Mouse (Mus musculus): ENCODE results near the gene Klhl10.

Klhl10 gene

DNA sequence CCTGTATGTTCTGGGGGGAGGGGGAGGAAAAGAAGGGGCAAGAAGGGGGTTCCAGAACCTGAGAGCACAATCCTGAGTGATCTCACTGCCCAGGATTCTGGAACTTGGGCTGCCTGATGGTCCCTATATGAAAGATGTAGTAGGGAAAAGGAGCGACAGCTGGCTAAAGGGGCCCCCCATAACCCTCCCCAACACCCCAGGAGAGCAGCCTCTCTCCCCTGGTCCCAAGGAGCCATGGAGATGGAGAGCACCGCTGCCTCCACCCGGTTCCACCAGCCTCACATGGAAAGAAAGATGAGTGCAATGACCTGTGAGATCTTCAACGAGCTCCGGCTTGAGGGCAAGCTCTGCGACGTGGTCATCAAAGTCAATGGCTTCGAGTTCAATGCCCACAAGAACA is at the start of gene Klhl10, which contains the start of gene Nt5c3b:
Klhl10 (plus strand) TSS at position 121 of the 400 bp plus-strand sequence.
Nt5c3b (minus strand) TSS at position 12 of the 400 bp plus-strand sequence.
- no peak for DNase-seq (ENCODE audit: low spot score)

DNA sequence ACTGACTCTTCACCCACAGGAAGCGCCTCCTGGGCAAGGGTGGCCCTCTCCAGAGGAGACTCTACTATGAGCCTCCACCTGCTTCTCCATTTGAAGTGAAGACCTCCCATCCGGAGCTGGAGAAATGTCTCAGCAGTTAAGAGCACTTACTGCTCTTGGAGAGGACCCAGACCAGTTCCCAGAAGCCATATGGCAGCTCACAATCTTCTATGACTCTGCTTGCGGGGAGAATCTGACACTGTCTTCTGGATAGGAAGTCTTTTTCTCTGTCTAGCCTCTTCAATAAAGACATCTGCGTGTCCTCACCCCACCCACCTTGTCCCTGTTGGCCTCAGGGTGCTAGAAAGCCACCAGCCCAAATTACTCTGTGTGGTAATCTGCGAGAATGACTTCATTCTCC is 48.8 kb upstream of the Klhl10 start:
- no peak for DNase-seq (ENCODE audit: low spot score)

DNA sequence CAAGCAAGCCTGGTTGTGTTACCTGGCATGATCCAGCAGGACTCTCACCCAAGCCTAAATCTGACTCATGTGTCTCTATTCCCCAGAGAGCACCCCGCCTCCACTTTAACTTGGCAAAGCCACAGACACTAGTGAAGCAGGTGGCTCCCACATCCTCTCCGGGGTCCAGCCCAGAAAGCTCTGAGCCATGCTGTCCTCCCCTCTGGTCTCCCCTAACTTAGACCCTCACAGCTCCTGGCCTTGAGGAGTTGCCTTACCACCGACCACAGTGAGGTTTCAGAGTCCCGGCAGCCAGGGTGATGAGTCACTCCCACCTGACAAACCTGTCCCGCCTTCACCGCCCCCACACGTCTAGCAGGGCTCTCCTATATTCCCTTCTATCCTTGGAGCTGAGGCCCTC is 48.0 kb upstream of the Klhl10 start:
- DNase-seq (ENCODE audit: low spot score) = no peak

DNA sequence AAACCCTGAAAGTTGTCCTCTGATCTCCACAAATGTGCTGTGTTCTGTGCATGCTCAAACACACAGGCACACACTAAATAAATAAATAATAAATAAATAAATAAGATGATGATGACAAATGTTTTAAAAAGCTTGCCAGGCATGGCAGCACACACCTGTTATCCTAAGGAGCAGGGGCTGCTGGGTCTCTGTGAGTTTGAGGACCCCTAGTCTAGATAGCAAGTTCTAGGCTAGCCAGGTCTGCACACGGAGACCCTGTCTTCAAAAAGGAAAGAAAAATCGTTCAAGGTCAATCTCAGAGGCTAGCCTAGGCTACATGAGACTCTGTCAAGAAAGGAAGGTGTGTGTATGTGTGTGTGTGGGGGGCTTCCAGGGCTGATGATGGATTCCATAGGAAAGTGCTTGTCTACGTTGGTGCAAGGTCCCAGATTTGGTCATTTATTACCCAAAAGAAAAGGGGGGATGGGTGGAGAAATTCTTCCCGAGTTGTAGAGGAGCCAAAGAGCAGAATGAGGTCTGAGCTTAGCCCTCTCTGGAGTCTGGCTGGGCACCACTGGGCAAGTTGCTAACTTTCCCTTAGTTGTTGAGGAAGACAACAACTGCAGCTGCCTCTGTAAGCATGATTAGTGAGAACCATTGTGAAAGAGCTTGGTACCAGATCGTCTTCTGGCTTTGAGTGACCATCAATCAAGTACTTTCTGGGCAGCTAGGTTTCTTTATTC is 47.2 kb upstream of the Klhl10 start:
- DNase-seq (ENCODE audit: low spot score) = no peak

GRCm38 (mm10) chr11:100395200-100395599 is 46.5 kb upstream of the Klhl10 start:
- DNase-seq (ENCODE audit: low spot score) = peak; percentile 87

- peak; percentile 65 for DNase-seq (ENCODE audit: low spot score)
Observed at GRCm38 (mm10) chr11:100395861-100396631, 45.7 kb upstream of the Klhl10 start.

DNA sequence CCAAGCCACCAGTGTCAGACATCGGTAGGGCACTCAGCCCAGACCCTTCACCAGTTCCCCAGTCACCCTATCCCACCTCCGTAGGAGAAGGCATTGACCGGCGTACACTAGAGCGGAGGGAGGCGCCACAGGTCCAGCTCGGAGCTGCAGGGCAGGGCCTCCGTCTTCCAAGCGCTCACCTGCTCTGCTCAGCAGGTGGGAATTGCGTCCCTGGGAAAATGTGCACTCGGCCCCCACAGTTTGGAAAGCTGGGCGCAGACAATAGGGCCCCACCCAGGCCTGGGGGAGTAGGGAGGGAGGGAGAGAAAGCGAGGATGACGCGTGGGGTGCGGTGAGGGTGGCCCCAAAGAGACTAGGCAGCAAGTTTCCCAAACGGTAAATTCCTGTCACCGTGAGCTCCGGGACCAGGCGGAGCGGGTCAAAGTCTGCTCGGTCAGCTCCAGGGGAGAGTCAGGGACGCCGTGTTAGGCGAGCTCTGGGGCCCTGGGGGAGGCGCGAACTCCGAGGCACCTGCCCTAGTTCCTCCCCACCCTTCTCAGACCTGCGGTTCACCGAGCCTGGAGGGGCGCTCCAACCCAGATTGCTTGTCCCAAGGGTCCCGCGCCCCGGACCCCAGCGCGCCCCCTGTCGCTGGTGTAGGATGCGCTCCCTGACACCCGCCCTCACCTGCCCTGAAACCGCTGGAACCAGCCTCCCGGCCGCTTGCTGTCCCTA is 44.7 kb upstream of the Klhl10 start:
- no peak for DNase-seq (ENCODE audit: low spot score)

DNA sequence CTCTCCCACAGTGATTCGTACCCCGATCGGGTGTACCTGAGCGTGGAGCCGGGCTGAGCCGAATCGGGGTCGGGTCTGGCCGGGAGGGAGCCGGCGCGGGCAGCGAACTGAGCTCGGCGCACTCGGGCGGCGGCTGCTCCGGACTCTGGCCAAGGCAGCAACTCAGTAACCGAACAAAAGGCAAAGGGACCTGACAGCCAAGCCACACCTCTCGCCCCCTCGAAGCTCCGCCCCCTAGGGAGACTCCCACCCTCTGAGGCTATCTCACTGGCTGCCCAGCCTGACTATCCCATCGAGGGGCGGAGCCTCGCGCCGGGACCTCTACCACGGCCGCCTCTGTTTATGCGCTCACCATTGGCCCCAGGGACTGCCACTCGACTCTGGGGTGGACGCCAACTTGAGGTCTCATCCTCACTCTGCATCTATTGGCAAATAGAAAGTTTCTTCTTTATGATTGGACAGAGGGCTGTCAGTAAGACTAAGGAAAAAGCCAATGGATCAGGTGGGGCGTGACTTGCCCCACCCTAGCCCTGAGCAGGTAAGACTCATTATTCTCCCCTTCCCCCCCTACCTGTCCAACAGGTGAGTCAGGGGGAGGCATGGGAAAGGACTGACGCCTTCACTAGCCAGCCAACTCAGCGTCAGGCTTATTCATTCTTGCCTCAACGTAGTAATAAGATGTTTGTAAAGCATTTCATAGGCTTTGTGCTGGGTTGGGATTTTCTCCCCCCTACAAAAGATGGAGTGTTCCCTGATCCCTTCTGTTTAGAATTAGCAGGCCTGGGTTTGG is 43.9 kb upstream of the Klhl10 start, which contains the start of gene Jup:
Jup (minus strand) TSS at position 164 of the 790 bp plus-strand sequence.
- DNase-seq (ENCODE audit: low spot score) = peak; percentile 100

DNA sequence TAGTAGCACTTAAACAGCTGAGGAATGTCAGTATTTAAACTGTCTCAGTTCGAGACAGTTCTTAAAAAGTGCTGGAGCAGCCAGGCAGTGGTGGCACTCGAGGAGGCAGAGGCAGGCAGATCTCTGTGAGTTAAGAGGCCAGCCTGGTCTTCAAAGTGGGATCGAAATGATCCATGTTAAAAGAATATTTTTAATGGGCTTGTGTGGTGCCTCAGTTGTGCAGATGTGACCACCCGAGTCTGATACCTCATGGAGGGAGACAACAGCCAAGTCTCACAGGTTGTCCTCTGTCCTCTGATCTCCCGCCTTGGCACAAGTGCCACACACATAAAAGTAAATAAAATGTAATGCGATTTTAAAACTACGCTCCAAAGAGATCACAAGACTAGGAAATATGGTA is 43.2 kb upstream of the Klhl10 start:
- no peak for DNase-seq (ENCODE audit: low spot score)

- no peak for DNase-seq (ENCODE audit: low spot score)
Observed at GRCm38 (mm10) chr11:100399320-100399719, 42.4 kb upstream of the Klhl10 start.

GRCm38 (mm10) chr11:100399727-100400538 is 41.8 kb upstream of the Klhl10 start:
- DNase-seq (ENCODE audit: low spot score) = no peak

- no peak for DNase-seq (ENCODE audit: low spot score)
Observed at GRCm38 (mm10) chr11:100400842-100401241, 40.9 kb upstream of the Klhl10 start.

GRCm38 (mm10) chr11:100402240-100402639 is 39.5 kb upstream of the Klhl10 start:
- DNase-seq (ENCODE audit: low spot score) = no peak

GRCm38 (mm10) chr11:100402682-100403081 is 39.0 kb upstream of the Klhl10 start:
- peak; percentile 68 for DNase-seq (ENCODE audit: low spot score)

DNA sequence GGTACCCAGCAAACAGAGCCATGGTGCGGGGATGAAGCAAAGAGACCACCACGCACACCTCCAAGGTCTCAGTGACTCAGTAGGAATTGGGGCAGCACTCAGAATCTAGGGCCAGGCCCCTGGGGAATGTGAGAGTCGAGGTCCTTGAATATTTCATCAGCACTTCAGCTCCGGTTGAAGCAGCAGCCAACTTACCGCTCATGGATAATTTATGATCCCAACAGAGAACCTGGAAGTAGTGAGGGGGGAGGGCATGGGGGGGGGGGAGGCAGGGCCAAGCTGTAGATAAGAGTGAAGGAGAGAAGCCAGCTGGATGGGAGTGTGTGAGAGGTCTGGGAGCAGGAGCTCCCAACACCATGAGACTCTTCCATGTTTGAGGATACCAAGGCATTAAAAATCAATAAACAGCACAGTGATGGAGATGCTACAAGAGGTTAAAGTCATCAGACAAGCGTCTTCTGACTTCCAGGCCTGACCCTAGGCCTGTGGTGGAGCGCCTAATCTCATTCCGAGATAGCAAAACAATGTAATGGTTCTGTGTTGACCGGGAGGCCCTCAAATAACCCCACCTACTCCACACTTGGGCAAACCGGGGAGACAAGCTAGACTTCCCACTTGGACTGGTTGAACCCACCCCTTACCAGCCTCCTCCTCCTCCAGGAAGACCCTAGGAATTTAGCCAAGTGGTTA is 38.1 kb upstream of the Klhl10 start:
- DNase-seq (ENCODE audit: low spot score) = no peak

DNA sequence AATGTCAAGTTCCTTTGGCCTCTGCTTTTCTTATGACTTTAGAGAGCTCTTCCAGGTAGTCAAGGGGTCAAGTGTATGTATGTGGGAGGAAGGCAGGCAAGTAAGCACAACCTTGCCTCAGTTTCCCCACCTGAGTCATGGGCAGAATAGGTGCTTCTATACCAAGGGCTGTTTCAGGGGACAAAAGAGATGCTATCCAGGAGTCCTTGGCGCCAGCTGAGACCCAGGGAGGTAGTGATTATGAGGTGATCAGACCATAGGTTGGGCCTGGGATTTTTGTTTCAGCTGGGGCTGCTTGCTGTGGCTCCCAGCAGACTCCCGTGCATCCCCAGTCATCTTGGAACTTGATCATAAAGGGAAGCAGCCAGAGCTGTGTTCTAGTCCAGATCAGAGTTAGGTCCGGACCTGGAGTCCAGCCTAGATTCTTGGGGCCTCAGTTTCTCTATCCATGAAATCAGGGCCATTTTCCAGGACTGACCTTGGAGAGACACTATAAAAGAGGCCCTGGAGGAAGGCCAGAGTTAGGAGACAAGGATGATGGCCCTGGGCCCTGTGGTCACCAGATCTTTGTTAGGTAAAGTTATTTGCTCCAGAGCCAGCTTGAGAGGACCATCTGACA is 37.2 kb upstream of the Klhl10 start:
- DNase-seq (ENCODE audit: low spot score) = no peak

DNA sequence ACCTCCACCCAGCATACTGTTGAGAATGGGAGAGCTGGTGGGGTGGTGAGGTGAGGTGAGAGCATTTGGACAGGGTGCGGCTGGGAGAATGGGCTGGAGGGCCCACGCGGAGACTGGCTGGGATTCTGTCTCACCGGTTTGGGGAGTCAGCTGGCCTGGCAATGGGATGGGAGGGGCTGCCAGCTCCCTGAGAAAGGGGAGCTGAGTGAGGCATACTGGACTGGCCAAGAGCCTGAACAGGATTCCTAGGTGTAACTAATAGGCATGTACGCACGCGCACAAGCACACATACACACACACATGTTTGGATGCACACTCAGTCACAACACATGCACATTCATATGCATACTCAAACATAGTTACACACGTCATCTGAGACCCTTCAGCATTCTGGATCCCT is 35.4 kb upstream of the Klhl10 start:
- DNase-seq (ENCODE audit: low spot score) = no peak

DNA sequence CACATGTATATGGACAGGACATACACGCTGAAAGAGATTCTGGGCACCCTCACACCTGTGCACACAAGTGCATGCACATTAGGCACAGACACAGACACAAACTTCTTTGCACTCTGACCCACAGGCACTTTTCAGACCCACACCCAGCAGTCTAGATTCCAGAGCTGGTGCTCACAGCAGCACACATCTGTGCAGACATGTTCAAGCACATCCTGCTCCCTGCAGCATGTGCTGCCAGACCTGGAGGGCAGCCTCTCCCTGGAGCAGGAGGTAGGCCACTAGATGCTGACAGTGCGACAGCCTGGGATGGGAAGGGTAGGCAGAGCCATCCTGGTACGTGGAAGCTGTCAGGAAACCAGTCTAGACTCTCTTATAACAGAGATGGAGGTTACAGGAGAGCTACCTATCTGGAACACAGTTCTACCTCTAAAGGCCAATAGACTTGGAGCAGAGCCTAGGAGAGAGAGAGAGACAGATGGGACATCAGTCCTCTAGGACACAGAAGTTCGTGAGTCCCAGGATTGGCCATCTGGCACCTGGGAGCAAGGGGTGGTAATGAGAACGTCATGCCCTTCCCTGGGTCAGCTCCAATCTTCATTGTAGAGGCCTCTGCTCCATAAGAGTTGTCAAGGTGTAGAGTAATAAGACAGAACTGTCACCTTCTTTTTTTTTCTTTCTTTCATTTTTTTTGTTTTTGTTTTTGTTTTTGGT is 34.6 kb upstream of the Klhl10 start:
- DNase-seq (ENCODE audit: low spot score) = no peak
